ENCODE assay signal across 8 mouse cellular contexts in genomic region chr16:73647201-73647782, GRCm38 (mm10).
A peak's percentile ranks its signal among the peaks of the same experiment; 100 is the strongest.
DNase-seq lines count a peak whose midpoint lies in the region; ATAC-seq lines count a peak whose summit lies in the region.

No protein-coding gene starts in this region.

- no peaks in the 10 kb centered on the region for H3K27me3 ChIP-seq in hindbrain, embryonic 14.5 days (ENCODE audit: control insufficient read depth, insufficient read depth, low read length)
- no peaks in the 10 kb centered on the region for H3K27me3 ChIP-seq in lung, embryonic 16.5 days (ENCODE audit: control insufficient read depth, insufficient read depth, low read depth, low read length)

- peak overlapping the region; percentile 36 for H3K4me2 ChIP-seq in hindbrain, embryonic 14.5 days (replicated peaks)
- H3K4me2 ChIP-seq in lung, embryonic 16.5 days (ENCODE audit: low read depth, low read length) = peak overlapping the region; percentile 46

- ATAC-seq in hindbrain, embryonic 14.5 days (ENCODE audit: low FRiP score) = 0 out of 2 replicates have a peak, but pooled peaks have one; percentile 31
- ATAC-seq in lung, embryonic 16.5 days (ENCODE audit: low read depth) = peak; percentile 98

- H3K9ac ChIP-seq in hindbrain, embryonic 14.5 days = no peak overlapping the region
- peak overlapping the region; percentile 47 for H3K9ac ChIP-seq in lung, embryonic 16.5 days (ENCODE audit: low read length)

- H3K27ac ChIP-seq in hindbrain, embryonic 14.5 days = no peak overlapping the region
- H3K27ac ChIP-seq in lung, embryonic 16.5 days (ENCODE audit: low read length) = peak overlapping the region; percentile 73

- H3K4me3 ChIP-seq in hindbrain, embryonic 14.5 days (replicated peaks; ENCODE audit: low read length) = no peak overlapping the region
- peak overlapping the region; percentile 31 for H3K4me3 ChIP-seq in lung, embryonic 16.5 days (ENCODE audit: low read length)

- WGBS in hindbrain, embryonic 14.5 days = 53% methylated on average over 19 of the region's 19 CpGs
- 24% methylated on average over 19 of the region's 19 CpGs for WGBS in lung, embryonic 16.5 days

- 0 out of 2 replicates have a peak, but pooled peaks cover 5% of the 10 kb centered on the region for H3K4me1 ChIP-seq in hindbrain, embryonic 14.5 days (replicated peaks; ENCODE audit: control insufficient read depth, insufficient read depth, low read length)
- peaks cover 5% of the 10 kb centered on the region; the same call in 1 of the 2 replicates for H3K4me1 ChIP-seq in lung, embryonic 16.5 days (replicated peaks; ENCODE audit: control insufficient read depth, insufficient read depth, low read length)

- H3K9me3 ChIP-seq in hindbrain, embryonic 14.5 days (ENCODE audit: control insufficient read depth, low read length) = no peaks in the 10 kb centered on the region
- H3K9me3 ChIP-seq in lung, embryonic 16.5 days (ENCODE audit: control insufficient read depth, low read length) = no peaks in the 10 kb centered on the region

- no peaks in the 10 kb centered on the region for H3K36me3 ChIP-seq in hindbrain, embryonic 14.5 days (replicated peaks; ENCODE audit: control insufficient read depth, insufficient read depth)
- no peaks in the 10 kb centered on the region for H3K36me3 ChIP-seq in lung, embryonic 16.5 days (ENCODE audit: control insufficient read depth, insufficient read depth, low read length)

- peak; percentile 5 to 59 for DNase-seq in adrenal gland, adult (ENCODE audit: inconsistent age in 2 of 2, low spot score in 1 of 2)
- DNase-seq in adrenal gland, adult 18-20 months (ENCODE audit: low spot score in 2 of 2) = no peak
- peak; percentile 11 for DNase-seq in gastrocnemius, adult 18-20 months (ENCODE audit: low spot score)
- no peak for DNase-seq in hindbrain, embryonic 14.5 days (ENCODE audit: low spot score)
- peak; percentile 18 to 24 for DNase-seq in layer of hippocampus, postnatal 10 days (ENCODE audit: low spot score in 2 of 2)
- peak; percentile 66 for DNase-seq in retina, postnatal 1 day
- DNase-seq in cerebellum, adult 11-12 months = no peak

Comparison
In these comparisons a context has a peak if more than half of its experiments do, and no peak if none do; other contexts are left out.
1. DNase-seq: peak in adrenal gland, adult (2 of 2), gastrocnemius, adult 18-20 months (single experiment), layer of hippocampus, postnatal 10 days (2 of 2) and retina, postnatal 1 day (single experiment); none in adrenal gland, adult 18-20 months (0 of 2), hindbrain, embryonic 14.5 days (single experiment) and cerebellum, adult 11-12 months (single experiment).